Mouse (Mus musculus) ES-E14 (cell line): Measurements from ENCODE around the gene Dock2. TPM values are rescaled to one million over a fixed set of nuclear protein-coding genes. Genes with fewer than 3 reads are reported as not detected.

Experiments used
- DNase-seq: peaks from one replicate; pipeline ENCODE4 v3.0.0-alpha.2; 2013; ENCODE audit warnings: low read depth, low spot score
- H3K27ac ChIP-seq: 2 replicates; pipeline ENCODE4 v1.5.1; 2012; ENCODE audit warnings: low read depth, mild to moderate bottlenecking, low read length, moderate library complexity, mixed read lengths; ENCODE audit not compliant: poor library complexity, insufficient read depth, severe bottlenecking
- H3K36me3 ChIP-seq: 2 replicates; pipeline ENCODE4 v1.6.1; 2012; ENCODE audit warnings: mild to moderate bottlenecking, low read length, moderate library complexity, mixed read lengths; ENCODE audit not compliant: control insufficient read depth, poor library complexity, insufficient read depth, severe bottlenecking
- H3K4me1 ChIP-seq, 2 experiments: fragments of 150-350 bp in 1 of 2; sonication (generic) in 1 of 2; 2 replicates each; pipeline ENCODE4 v1.6.1; 2012; ENCODE audit warnings: low read length in 2 of 2, mild to moderate bottlenecking in 1 of 2, mixed read lengths in 1 of 2; ENCODE audit not compliant: control insufficient read depth in 2 of 2, insufficient read depth in 2 of 2, poor library complexity in 1 of 2
- H3K4me3 ChIP-seq, 2 experiments: fragments of 150-350 bp in 1 of 2; sonication (generic) in 1 of 2; 2 replicates each; pipeline ENCODE4 v1.5.1; 2012; ENCODE audit warnings: low read length in 2 of 2, low read depth in 1 of 2, mild to moderate bottlenecking in 1 of 2, mixed read lengths in 1 of 2; ENCODE audit not compliant: insufficient read depth in 1 of 2, poor library complexity in 1 of 2, severe bottlenecking in 1 of 2
- H3K9ac ChIP-seq: 2 replicates; pipeline ENCODE4 v1.6.1; 2012; ENCODE audit warnings: low read depth, mild to moderate bottlenecking, low read length, mixed read lengths; ENCODE audit not compliant: poor library complexity, insufficient read depth, severe bottlenecking
- H3K9me3 ChIP-seq: fragments of 150-350 bp; sonication (generic); 2 replicates; pipeline ENCODE4 v1.6.1; 2012; ENCODE audit warnings: low read depth, mild to moderate bottlenecking, low read length; ENCODE audit not compliant: control insufficient read depth, insufficient read depth
- CHD2 ChIP-seq: IDR thresholded peaks from 2 replicates; pipeline ENCODE4 v1.6.1; 2014; ENCODE audit warnings: mild to moderate bottlenecking, low read depth, low read length, inconsistent platforms
- HCFC1 ChIP-seq: IDR thresholded peaks from 2 replicates; pipeline ENCODE4 v1.6.1; 2012; ENCODE audit warnings: low read length, inconsistent platforms, borderline replicate concordance; ENCODE audit not compliant: insufficient read depth
- MAFK ChIP-seq: IDR thresholded peaks from 2 replicates; pipeline ENCODE4 v1.6.1; 2014; ENCODE audit warnings: mild to moderate bottlenecking, low read depth, low read length, inconsistent platforms; ENCODE audit not compliant: insufficient read depth
- ZC3H11A ChIP-seq: IDR thresholded peaks from 2 replicates; pipeline ENCODE4 v1.6.1; 2012; ENCODE audit warnings: low read depth, mild to moderate bottlenecking, inconsistent platforms, low read length, borderline replicate concordance
- ZNF384 ChIP-seq: IDR thresholded peaks from 2 replicates; pipeline ENCODE4 v1.6.1; 2012; ENCODE audit warnings: low read depth, low read length, inconsistent platforms
- in situ Hi-C, 2 experiments: fragments of 600-800 bp; cut with MboI; formaldehyde crosslinking; loops; one replicate each; pipeline ENCODE4 v1.15.1; 2025; ENCODE audit warnings: low sequenced_read_pairs in 2 of 2, inconsistent platforms in 1 of 2; ENCODE audit not compliant: unreplicated experiment in 2 of 2
- total RNA-seq: library from RNA; depleted of rRNA; stranded (reverse); fragments of 300-350 nt; gene quantifications from 2 replicates; pipeline ENCODE4 v1.2.3, GENCODE M21; 2012; rRNA removed

Gene Dock2
- total RNA-seq, result 1.7 and 2.0 TPM in 2 replicates

DNA sequence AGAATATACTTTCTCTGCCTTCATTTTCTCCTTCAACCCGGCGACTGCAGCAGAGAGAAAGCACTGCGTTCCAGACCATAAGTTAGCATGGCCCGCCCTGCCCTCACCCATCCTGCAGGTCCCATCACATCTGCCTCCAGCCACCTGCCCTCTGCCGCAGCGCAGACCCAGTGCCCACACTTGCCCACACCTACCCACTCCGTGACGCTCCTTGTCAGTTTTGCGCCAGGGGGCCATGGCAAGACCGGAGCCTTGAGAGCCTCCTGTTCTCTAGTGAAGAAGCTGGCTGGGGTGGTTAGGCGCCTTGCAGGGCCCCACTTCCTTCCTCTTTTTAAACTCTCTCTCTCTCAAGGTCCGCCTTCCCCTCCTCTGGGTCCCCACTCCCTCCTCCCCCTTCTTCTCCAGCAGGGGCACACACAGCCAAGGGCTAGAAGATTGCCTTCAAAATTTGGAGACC lies at the start of gene Dock2:
Dock2 (minus strand) TSS at position 306 of the 457 bp plus-strand sequence.
- Histone ChIP-seq H3K4me1 (peaks cover 0 to 7% of the 10 kb centered on the region in 2 experiments; a peak in 1 of 4 replicates), H3K9me3 (no peaks in the 10 kb centered on the region), H3K4me3 (peak within 1 kb of the TSS; percentile 15 to 42; a peak in 3 of 4 replicates), H3K36me3 (no peaks in the 10 kb centered on the region), H3K9ac (no peak within 1 kb of the TSS), H3K27ac (no peak within 1 kb of the TSS)
- no peak for DNase-seq
- TF ChIP-seq HCFC1 (no peak), CHD2 (no peak), ZC3H11A (no peak), ZNF384 (no peak), MAFK (no peak)
- in situ Hi-C loops, result no loop called here

GRCm38 (mm10) chr11:34832678-34833077 lies 49.0 kb upstream of the Dock2 start:
- peaks cover 3% of the 10 kb centered on the region in 2 experiments; a peak in 2 of 4 replicates for H3K4me1 ChIP-seq
- peaks cover 11% of the 10 kb centered on the region for H3K36me3 ChIP-seq
- peak overlapping the region; percentile 87 to 99 for H3K4me3 ChIP-seq
- in situ Hi-C loops, result loop anchor here in 1 of 2 experiments (25.0 kb wide), 1 partner anchor 855 kb away; no protein-coding TSS in a partner anchor
- H3K9ac ChIP-seq, result peak overlapping the region; percentile 98
- DNase-seq, result no peak
- H3K27ac ChIP-seq, result no peak overlapping the region
- H3K9me3 ChIP-seq, result no peaks in the 10 kb centered on the region
- no peak for TF ChIP-seq HCFC1
- TF ChIP-seq ZC3H11A, result no peak
- TF ChIP-seq ZNF384, result no peak
- TF ChIP-seq MAFK, result no peak
- TF ChIP-seq CHD2, result no peak

- Histone ChIP-seq H3K9me3 (no peaks in the 10 kb centered on the region), H3K4me3 (no peak overlapping the region), H3K36me3 (peaks cover 27% of the 10 kb centered on the region), H3K27ac (no peak overlapping the region), H3K4me1 (peaks cover 3% of the 10 kb centered on the region in 2 experiments; a peak in 2 of 4 replicates), H3K9ac (no peak overlapping the region)
- in situ Hi-C loops, result loop anchor here in 1 of 2 experiments (25.0 kb wide), 1 partner anchor 859 kb away; no protein-coding TSS in a partner anchor
- no peak for DNase-seq
- TF ChIP-seq ZC3H11A (no peak), MAFK (no peak), ZNF384 (no peak), HCFC1 (no peak), CHD2 (no peak)
Observed at GRCm38 (mm10) chr11:34827803-34828202, 44.1 kb upstream of the Dock2 start.

DNA sequence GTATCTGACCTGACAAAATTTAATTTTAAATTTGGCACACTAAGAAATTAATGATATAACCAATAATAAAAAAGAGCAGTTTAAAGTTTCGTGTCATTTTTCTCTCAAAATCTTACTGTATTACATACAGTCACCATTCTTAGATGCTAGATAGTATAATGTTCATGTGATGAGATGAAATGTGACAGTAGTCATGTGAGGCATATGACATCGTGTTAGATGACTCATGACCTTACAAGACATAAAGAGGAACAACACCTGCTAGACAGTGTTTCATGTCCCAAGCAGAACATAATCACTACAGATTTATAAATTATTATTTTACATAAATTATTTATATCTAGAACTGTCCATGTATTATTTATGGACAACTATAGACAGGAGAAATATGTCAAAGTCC lies 43.2 kb upstream of the Dock2 start:
- no peak for DNase-seq
- no peak overlapping the region for H3K4me3 ChIP-seq
- peaks cover 33% of the 10 kb centered on the region for H3K36me3 ChIP-seq
- no peak overlapping the region for H3K27ac ChIP-seq
- H3K9ac ChIP-seq, result no peak overlapping the region
- in situ Hi-C loops, result loop anchor here in 1 of 2 experiments (25.0 kb wide), 1 partner anchor 860 kb away; no protein-coding TSS in a partner anchor
- no peaks in the 10 kb centered on the region for H3K4me1 ChIP-seq
- no peak for TF ChIP-seq CHD2
- TF ChIP-seq ZNF384, result no peak
- no peak for TF ChIP-seq HCFC1
- TF ChIP-seq MAFK, result no peak
- TF ChIP-seq ZC3H11A, result no peak
- H3K9me3 ChIP-seq, result no peaks in the 10 kb centered on the region

- Histone ChIP-seq H3K4me3 (no peak overlapping the region), H3K27ac (no peak overlapping the region), H3K9me3 (no peaks in the 10 kb centered on the region), H3K4me1 (no peaks in the 10 kb centered on the region), H3K36me3 (peaks cover 27% of the 10 kb centered on the region), H3K9ac (no peak overlapping the region)
- DNase-seq, result no peak
- in situ Hi-C loops, result loop anchor here in 1 of 2 experiments (25.0 kb wide), 1 partner anchor 863 kb away; no protein-coding TSS in a partner anchor
- TF ChIP-seq ZNF384 (no peak), HCFC1 (no peak), ZC3H11A (no peak), CHD2 (no peak), MAFK (no peak)
Observed at GRCm38 (mm10) chr11:34824791-34825190, 41.1 kb upstream of the Dock2 start.
